Mouse (Mus musculus): ENCODE measurements at regions not wholly inside any gene's neighbourhood (a gene's known extent, or its start where the extent isn't known, plus 50 kb on each side); places are given as distances from the start of the nearest gene placed in this dataset.
"Not testable (repeated sequence)": the region's sequence is repeated elsewhere in the genome, so short reads cannot be mapped to it uniquely, and the experiment has no call there.

DNA sequence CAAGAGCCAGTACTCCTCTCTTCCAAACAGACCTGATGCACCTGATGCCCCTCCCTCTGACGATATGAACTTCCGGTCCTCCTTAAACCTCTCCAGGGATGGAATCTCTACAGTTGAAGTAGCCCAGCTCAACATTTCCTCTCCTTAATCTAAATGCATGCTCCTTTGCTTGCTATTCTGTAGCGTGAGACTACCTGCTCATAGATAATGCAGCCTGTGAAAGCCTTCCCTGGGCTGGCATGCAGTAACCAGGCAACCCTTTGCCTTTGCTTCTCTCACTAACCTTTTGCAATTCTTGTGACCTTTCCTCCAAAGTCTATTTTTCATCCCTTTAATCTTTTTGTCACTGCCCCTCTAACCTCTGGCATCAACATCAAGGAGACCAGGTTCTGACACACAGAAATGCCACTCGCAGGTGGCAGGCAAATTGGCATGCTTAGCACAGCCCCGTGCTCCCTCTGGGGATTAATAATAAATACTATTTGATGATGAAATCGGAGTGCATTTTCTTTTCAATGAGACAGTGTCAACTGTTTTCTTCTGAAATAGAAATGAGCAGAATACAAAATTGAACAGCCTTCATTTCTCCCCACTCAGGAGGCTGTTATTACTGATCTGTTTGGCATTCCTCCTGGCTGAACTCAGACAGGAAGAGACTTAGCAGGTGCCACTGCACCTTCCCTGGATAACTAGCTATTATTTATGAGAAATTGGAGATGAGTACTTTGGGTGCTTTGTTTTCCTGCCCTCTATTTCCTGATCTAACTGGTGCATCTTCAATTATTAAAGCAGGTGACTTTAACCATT is 249.8 kb upstream of the Pbx1 start:
- no peak for DNase-seq (ENCODE audit: low spot score in 2 of 2)

DNA sequence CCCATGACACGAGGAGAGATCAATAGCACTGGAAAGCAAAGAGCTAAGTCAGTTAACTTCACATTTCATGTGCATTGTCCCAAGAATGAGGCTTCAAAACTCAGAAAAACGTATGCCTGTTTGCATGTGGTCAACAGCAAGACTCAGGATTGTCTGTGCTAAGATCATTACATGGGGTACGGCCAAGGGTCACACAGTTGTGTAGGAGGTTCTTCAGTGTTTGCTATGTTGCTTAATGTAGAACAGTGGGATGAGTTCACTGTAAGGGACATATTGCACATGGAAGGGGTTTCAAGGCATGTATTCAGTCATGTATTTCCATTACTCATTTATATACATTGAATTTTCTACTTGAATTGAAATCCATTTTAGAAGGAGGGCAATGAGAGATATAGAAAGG is 248.6 kb upstream of the Pbx1 start:
- no peak for DNase-seq (ENCODE audit: low spot score in 2 of 2)

DNA sequence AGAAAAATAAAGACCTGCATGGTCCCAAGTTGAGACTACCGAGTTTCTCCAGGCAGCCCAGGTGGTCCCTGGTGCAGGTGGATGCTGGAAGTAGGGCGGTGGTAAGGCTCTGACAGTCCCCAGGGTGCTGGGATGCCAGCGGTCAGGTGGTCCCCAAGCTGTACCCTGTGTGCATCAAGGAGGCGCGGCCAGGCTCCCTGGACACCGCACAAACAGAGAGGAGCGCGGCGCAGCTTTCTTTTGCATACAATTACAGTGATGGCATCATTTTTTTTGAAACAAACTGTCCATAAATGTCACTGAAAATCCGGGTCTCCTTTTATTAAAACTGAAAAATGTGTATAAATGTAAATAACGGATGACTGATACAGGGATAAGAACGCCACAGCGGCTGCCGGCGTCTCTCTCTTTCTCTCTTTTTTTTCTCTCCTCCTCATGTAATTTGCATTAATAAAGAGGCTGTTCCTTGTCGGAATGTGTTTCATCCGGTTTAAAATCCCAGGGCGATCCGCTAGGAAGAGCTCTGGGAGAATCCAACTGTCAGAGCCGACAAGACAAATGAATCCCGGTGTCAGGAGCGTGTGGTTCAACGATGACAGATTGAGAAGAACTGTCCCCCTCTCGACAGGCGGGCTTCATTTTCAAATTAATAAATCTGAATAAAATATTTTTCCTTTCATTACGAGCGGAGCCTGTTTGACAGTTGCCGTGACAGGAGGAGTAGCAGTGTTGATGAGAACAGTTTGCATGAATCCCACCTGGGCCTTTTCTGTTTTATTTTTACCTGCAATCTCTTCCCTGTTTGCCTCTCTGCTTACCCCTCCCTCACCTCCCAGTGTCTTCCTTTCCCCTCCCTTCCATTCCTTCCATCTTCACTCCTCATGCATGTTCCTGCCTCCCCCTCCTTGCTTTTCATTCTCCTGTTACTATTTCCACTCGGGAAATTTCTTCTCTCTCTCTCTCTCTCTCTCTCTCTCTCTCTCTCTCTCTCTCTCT is 244.6 kb upstream of the Pbx1 start:
- DNase-seq (ENCODE audit: low spot score in 2 of 2) = peak in 1 of 2 experiments; percentile 21

DNA sequence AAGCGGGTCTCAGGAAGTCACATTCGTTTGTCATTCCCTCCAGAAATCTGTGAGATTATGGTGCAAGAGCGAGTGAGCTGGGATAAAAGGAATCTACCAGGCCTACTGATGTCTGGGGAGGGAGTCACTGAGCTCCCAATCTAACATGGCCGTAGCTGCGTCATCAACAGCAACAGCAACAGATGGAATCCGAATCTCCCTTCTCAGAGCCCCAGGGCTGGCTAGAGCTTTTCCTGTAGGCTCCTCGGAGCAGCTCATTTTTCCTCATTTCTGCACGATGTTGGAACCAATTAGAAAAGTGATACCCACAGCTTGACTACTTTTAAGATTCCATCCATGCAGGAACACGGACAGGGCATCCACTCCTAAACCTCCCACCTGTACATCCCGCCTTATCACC is 243.7 kb upstream of the Pbx1 start:
- no peak for DNase-seq (ENCODE audit: low spot score in 2 of 2)

DNA sequence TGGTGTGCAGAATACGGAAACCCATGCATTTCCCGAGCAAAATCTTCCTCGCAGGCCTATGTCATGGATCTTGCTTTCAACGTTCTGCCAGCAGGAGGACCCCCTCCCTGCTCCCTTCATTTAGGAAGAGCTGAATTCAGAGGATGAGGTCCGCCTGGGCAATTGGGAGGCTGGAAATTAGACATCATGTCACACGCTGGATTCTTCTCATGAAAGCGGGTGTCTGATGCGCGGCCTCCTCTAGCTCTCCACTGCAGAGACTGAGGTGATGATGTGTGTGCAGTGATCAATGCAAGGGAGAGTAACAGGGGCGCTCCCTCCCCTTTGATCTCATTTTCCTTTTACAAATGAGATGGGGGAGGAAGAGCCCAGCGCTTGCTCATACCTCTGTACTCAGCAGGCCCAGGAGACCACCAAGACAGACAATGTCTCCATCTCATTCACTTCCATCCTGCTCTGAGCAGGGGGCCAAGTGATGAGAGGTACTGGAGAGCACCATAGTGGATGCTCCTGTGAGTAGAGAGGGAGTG is 230.8 kb upstream of the Pbx1 start:
- no peak for DNase-seq (ENCODE audit: low spot score in 2 of 2)

- DNase-seq (ENCODE audit: low spot score in 2 of 2) = peak in 1 of 2 experiments; percentile 15
These were observed 228.9 kb upstream of the Pbx1 start for GRCm38 (mm10) chr1:168660956-168661355.

GRCm38 (mm10) chr1:168659578-168659977 is 227.5 kb upstream of the Pbx1 start:
- no peak for DNase-seq (ENCODE audit: low spot score in 2 of 2)

DNA sequence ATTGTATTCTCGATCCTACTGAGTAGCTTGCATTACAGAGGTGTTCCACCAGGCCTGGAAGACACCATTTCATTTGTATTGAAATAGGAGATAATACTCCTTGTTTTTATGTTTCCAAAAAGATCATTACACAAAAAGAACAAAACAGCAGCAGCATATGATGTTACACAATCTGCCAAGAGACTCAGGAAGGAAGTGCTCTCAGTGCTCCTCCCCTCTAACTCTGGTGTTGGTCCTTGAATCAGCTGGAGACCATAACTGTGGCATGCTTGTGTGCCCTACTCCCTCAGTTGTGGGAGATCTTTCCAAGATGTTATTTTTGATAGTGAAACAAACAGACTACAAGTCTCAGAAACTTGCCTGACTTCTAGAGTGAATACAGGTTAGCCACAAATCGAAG is 200.8 kb upstream of the Pbx1 start:
- no peak for DNase-seq (ENCODE audit: low spot score in 2 of 2)

- no peak for DNase-seq (ENCODE audit: low spot score in 2 of 2)
These were observed 199.9 kb upstream of the Pbx1 start for GRCm38 (mm10) chr1:168631979-168632378.

- not testable (repeated sequence) for DNase-seq (ENCODE audit: low spot score in 2 of 2)
These were observed 169.9 kb upstream of the Pbx1 start for GRCm38 (mm10) chr1:168601967-168602366.

- no peak for DNase-seq (ENCODE audit: low spot score in 2 of 2)
These were observed 168.5 kb upstream of the Pbx1 start for GRCm38 (mm10) chr1:168600461-168601160.

DNA sequence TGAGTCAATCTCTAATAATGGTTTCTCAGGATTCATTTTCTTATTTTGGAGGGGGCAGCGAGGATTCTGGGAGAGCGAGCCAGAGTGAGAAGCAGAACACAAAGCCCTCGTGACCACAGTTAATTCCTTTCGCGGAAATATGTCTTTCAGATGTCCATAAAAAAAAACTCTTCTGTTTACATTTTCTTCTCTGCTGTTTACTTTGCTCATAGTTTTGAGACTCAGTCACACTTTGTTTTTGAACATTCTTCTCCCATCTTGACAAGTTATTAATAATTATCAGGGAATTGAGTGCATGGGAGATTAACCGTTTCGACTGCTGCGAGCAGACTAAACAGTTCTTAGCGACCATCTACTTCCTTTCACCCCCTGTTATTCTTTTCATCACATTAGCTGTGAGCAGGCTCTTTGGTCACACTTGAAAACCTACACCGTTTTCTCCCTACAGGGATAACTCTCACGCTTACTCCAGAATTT is 166.2 kb upstream of the Pbx1 start:
- no peak for DNase-seq (ENCODE audit: low spot score in 2 of 2)

- no peak for DNase-seq (ENCODE audit: low spot score in 2 of 2)
These were observed 165.4 kb upstream of the Pbx1 start for GRCm38 (mm10) chr1:168597495-168597894.

- peak in 1 of 2 experiments; percentile 0 for DNase-seq (ENCODE audit: low spot score in 2 of 2)
These were observed 152.1 kb upstream of the Pbx1 start for GRCm38 (mm10) chr1:168584137-168584536.

- no peak for DNase-seq (ENCODE audit: low spot score in 2 of 2)
These were observed 150.4 kb upstream of the Pbx1 start for GRCm38 (mm10) chr1:168582434-168582833.

DNA sequence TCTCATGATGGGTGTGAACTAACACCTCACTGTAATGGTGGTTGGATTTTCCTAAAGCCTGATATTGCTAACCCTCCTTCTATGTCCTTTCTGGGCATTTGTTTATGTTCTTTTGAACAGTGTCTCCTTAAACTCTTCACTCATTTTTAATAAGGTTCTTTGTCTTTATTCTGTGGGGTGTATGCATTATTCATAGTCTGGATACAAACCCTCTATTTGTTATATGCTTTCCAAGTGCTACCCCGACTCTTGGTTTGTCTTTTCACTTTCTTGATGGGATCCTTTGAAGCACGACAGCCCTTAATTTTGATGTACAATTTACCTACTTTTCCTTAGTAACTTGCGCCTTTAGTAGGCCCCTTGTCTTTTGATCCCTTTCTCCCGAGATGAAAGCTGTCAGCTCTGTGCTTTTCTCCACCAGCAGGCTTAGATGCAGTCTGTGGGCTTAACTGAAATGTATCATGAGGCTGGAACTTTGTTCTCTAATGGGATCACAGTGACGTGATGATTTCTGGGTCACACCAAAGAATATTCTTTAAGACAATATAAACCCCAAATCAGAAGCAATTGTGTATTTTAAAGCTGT is 138.0 kb upstream of the Pbx1 start:
- DNase-seq (ENCODE audit: low spot score in 2 of 2) = no peak

- DNase-seq (ENCODE audit: low spot score in 2 of 2) = no peak
These were observed 120.3 kb upstream of the Pbx1 start for GRCm38 (mm10) chr1:168552394-168552793.

GRCm38 (mm10) chr1:168549807-168550435 is 117.9 kb upstream of the Pbx1 start:
- peak in 1 of 2 experiments; percentile 12 for DNase-seq (ENCODE audit: low spot score in 2 of 2)

DNA sequence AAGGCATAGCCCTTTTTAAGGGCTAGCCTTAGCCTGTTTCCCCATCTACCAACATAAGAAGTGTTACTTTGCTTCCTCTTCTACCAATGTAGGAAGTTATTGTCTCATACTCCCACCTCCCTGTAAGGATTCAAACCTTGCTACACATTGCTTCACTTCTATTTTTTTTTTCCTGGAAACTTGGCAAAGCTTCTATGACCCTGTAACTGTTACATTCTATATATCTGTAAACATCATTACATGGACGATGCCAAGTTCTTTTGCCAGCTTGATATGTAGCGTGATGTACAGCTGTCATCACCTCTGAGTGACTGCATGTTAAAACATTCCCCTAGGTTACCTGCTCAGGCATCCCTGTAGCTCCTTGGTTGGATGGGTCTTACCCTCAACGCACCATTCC is 114.1 kb upstream of the Pbx1 start:
- DNase-seq (ENCODE audit: low spot score in 2 of 2) = no peak

DNA sequence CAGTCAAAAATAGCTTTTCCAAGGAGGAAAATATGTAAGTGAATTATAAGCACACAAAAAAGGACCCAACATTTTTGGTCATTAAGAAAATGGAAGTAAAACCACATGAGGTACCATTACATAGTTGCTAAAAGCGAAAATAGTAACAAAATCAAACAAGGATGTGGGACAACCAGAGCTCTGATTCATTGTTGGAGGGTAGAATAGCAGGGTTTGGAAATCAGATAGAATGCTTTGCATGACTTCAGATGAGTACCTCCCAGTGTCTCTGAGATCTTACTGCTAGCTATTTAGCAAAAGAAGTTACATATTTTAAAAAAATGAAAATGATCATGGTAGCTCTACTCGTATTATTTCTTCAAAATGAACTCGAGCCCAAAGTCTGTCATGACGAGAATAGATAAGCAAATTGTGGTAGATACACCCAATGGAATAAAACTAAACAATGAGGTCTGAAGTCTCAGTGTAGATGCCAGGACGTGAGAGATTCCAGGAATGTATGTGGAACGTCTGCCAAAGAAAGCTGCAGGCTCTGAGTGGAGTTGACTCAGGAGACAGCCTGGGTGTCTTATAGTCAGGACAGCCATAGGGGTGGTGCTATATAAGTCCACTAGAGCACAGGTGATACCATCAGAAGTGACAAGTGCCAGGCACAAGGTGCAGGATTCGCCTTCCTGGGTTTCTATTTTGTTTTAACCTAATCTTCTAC is 113.2 kb upstream of the Pbx1 start:
- DNase-seq (ENCODE audit: low spot score in 2 of 2) = no peak
